Mouse (Mus musculus) ES-E14 (cell line): ENCODE measurements at regions not wholly inside any gene's neighbourhood (a gene's known extent, or its start where the extent isn't known, plus 50 kb on each side); places are given as distances from the start of the nearest gene placed in this dataset.

Source experiments
- DNase-seq: peaks from one replicate; pipeline ENCODE4 v3.0.0-alpha.2; 2013; ENCODE audit warnings: low read depth, low spot score
- H3K27ac ChIP-seq: 2 replicates; pipeline ENCODE4 v1.5.1; 2012; ENCODE audit warnings: low read depth, mild to moderate bottlenecking, low read length, moderate library complexity, mixed read lengths; ENCODE audit not compliant: poor library complexity, insufficient read depth, severe bottlenecking
- H3K36me3 ChIP-seq: 2 replicates; pipeline ENCODE4 v1.6.1; 2012; ENCODE audit warnings: mild to moderate bottlenecking, low read length, moderate library complexity, mixed read lengths; ENCODE audit not compliant: control insufficient read depth, poor library complexity, insufficient read depth, severe bottlenecking
- H3K4me1 ChIP-seq, 2 experiments: fragments of 150-350 bp in 1 of 2; sonication (generic) in 1 of 2; 2 replicates each; pipeline ENCODE4 v1.6.1; 2012; ENCODE audit warnings: low read length in 2 of 2, mild to moderate bottlenecking in 1 of 2, mixed read lengths in 1 of 2; ENCODE audit not compliant: control insufficient read depth in 2 of 2, insufficient read depth in 2 of 2, poor library complexity in 1 of 2
- H3K4me3 ChIP-seq, 2 experiments: fragments of 150-350 bp in 1 of 2; sonication (generic) in 1 of 2; 2 replicates each; pipeline ENCODE4 v1.5.1; 2012; ENCODE audit warnings: low read length in 2 of 2, low read depth in 1 of 2, mild to moderate bottlenecking in 1 of 2, mixed read lengths in 1 of 2; ENCODE audit not compliant: insufficient read depth in 1 of 2, poor library complexity in 1 of 2, severe bottlenecking in 1 of 2
- H3K9ac ChIP-seq: 2 replicates; pipeline ENCODE4 v1.6.1; 2012; ENCODE audit warnings: low read depth, mild to moderate bottlenecking, low read length, mixed read lengths; ENCODE audit not compliant: poor library complexity, insufficient read depth, severe bottlenecking
- H3K9me3 ChIP-seq: fragments of 150-350 bp; sonication (generic); 2 replicates; pipeline ENCODE4 v1.6.1; 2012; ENCODE audit warnings: low read depth, mild to moderate bottlenecking, low read length; ENCODE audit not compliant: control insufficient read depth, insufficient read depth
- CHD2 ChIP-seq: IDR thresholded peaks from 2 replicates; pipeline ENCODE4 v1.6.1; 2014; ENCODE audit warnings: mild to moderate bottlenecking, low read depth, low read length, inconsistent platforms
- HCFC1 ChIP-seq: IDR thresholded peaks from 2 replicates; pipeline ENCODE4 v1.6.1; 2012; ENCODE audit warnings: low read length, inconsistent platforms, borderline replicate concordance; ENCODE audit not compliant: insufficient read depth
- MAFK ChIP-seq: IDR thresholded peaks from 2 replicates; pipeline ENCODE4 v1.6.1; 2014; ENCODE audit warnings: mild to moderate bottlenecking, low read depth, low read length, inconsistent platforms; ENCODE audit not compliant: insufficient read depth
- ZC3H11A ChIP-seq: IDR thresholded peaks from 2 replicates; pipeline ENCODE4 v1.6.1; 2012; ENCODE audit warnings: low read depth, mild to moderate bottlenecking, inconsistent platforms, low read length, borderline replicate concordance
- ZNF384 ChIP-seq: IDR thresholded peaks from 2 replicates; pipeline ENCODE4 v1.6.1; 2012; ENCODE audit warnings: low read depth, low read length, inconsistent platforms
- in situ Hi-C, 2 experiments: fragments of 600-800 bp; cut with MboI; formaldehyde crosslinking; loops; one replicate each; pipeline ENCODE4 v1.15.1; 2025; ENCODE audit warnings: low sequenced_read_pairs in 2 of 2, inconsistent platforms in 1 of 2; ENCODE audit not compliant: unreplicated experiment in 2 of 2

DNA sequence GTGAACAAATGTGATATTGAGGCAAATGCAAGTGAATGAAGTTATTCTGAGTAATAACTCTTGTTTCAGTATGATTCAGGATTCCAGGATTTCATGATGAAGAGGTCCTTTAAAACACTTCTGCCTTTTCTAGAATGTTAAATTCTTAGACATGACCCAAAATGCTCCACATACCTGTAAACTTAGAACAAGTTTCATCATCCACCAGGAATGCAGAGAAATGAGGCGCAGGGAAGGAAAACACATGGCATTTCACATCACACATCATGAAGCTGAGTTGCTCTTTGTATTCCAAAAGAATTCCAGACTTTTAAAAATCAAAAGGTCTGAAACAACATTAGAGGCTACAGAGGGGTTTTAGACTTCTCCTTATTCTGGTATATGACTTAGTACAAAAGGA is 574.8 kb downstream of the Rfpl4b start:
- Histone ChIP-seq H3K36me3 (no peaks in the 10 kb centered on the region), H3K27ac (no peak overlapping the region), H3K9me3 (no peaks in the 10 kb centered on the region), H3K4me3 (no peak overlapping the region), H3K9ac (no peak overlapping the region), H3K4me1 (no peaks in the 10 kb centered on the region)
- TF ChIP-seq MAFK (no peak), ZC3H11A (no peak), ZNF384 (no peak), CHD2 (no peak), HCFC1 (no peak)
- no peak for DNase-seq
- in situ Hi-C loops = no loop called here
